Mouse (Mus musculus) colon, adult 2 months (tissue): ENCODE results near the gene Ndst2. TPM values are rescaled to one million over a fixed set of nuclear protein-coding genes. Genes with fewer than 3 reads are reported as not detected.

Experiments used
- polyA plus RNA-seq: library from polyadenylated mRNA; depleted of rRNA; stranded (reverse); fragments of >200 nt; gene quantifications from 2 replicates; pipeline ENCODE4 v1.2.3, GENCODE M21; 2012; rRNA removed

Gene Ndst2
- polyA plus RNA-seq: 29.5 and 30.0 TPM in 2 replicates

GRCm38 (mm10) chr14:20733952-20734774 is at the start of gene Ndst2:
TSS of gene Ndst2 (minus strand) at chr14:20734562.

DNA sequence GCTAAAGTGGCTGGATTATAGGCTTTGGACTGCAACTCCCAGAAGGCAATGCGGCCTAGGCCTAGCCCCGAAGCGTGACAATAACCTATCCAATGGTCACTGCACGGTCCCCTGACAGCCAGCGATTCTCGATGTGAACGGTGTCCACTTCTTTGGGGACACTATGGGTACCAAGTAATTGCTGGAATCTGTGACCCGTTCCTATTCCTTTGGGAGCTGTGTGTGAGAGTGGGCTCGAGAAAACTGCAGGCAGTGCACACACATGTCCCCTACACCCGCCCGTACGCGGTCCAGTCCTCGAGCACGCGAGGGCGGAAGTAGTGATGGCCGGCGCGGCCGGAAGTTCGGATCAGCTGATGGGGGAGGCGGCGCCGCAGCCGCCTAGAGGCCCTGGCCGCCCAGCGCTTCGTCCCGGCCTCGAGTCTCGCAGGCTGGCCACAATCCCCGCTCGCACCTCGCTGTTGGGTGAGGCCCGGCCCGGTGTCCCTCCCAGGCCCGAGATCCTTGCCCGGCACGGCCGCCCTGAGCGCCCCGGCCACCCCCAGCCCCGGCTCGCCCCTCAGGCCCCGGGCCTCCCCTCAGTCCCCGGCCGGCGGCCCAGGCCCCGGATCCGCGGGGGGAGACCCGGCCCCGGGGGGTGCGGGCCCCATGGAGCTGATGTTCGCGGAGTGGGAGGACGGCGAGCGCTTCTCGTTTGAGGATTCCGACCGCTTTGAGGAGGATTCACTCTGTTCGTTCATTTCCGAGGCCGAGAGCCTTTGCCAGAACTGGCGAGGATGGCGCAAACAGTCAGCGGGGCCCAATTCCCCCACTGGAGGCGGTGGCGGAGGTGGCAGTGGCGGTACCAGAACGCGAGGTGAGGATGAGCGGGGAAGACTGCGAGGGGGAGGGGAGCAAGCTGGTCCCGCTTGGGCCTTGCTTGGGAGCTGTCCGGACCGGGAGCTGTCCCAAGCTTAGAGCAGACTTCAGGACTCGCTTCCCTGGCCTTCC is 26.9 kb downstream of the Ndst2 start, which contains the start of gene Zswim8:
Zswim8 (plus strand) TSS at position 352 of the 990 bp plus-strand sequence.

DNA sequence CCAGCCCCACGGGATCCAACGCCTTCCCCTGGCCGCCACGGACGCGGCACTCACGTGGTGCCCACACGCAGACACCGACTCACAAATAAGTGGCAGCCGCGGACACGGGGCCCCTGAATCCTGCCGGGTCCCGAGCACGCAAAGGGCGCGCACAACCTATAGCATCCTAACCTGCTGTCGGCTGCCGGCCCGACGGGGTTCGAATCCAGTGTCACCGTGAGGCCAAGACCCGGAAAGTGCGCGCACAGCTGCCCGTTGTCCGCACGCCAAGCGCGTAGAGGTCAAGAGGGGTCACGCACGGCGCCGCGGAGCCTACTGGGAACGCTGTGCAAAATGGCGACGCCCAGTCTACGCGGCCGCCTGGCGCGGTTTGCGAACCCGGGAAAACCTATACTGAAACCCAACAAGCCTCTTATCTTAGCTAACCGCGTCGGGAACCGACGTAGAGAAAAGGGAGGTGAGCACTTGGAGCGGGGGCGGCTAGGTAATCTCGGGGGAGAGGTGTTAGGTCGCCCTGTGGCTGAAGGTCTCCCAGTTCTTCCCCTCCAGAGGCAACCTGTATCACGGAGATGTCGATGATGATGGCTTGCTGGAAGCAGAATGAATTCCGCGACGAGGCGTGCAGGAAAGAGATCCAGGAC is 31.5 kb downstream of the Ndst2 start, which contains the start of gene Chchd1:
Chchd1 (plus strand) TSS at position 266 of the 641 bp plus-strand sequence.

DNA sequence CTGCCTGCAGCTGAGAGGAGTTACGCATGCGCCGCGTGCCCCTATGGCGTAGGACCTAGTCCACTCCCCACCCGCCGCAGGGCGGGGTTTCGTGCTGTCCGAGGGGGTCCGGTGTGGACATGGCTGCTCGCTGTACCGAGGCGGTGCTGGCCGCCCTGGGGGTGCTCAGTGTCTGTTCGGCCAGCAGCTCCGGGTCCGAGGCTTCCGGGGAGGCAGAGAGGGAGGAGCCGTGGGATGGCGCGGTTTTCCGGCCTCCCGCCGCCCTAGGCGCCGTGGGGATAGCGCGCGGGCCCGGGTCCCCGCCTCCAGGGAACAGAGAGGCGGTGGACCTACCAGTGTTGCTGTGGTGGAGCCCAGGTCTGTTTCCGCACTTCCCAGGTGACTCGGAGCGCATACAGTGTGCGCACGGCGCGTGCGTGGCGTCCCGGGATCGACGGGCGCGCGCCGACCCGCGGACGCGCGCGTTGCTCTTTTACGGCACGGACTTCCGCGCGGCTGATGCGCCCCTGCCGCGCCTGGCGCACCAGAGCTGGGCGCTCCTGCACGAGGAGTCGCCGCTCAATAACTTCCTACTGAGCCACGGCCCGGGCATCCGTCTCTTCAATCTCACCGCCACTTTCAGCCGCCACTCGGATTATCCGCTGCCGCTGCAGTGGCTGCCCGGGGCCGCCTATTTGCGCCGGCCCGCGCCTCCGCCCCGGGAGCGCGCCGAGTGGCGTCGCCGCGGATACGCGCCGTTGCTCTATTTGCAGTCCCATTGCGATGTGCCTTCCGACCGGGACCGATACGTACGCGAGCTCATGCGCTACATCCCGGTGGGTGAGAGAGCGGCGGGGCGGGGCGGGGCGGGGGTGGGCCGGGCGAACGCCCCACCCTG is 39.2 kb downstream of the Ndst2 start, which contains the start of gene Fut11:
Fut11 (plus strand) TSS at position 85 of the 877 bp plus-strand sequence.

DNA sequence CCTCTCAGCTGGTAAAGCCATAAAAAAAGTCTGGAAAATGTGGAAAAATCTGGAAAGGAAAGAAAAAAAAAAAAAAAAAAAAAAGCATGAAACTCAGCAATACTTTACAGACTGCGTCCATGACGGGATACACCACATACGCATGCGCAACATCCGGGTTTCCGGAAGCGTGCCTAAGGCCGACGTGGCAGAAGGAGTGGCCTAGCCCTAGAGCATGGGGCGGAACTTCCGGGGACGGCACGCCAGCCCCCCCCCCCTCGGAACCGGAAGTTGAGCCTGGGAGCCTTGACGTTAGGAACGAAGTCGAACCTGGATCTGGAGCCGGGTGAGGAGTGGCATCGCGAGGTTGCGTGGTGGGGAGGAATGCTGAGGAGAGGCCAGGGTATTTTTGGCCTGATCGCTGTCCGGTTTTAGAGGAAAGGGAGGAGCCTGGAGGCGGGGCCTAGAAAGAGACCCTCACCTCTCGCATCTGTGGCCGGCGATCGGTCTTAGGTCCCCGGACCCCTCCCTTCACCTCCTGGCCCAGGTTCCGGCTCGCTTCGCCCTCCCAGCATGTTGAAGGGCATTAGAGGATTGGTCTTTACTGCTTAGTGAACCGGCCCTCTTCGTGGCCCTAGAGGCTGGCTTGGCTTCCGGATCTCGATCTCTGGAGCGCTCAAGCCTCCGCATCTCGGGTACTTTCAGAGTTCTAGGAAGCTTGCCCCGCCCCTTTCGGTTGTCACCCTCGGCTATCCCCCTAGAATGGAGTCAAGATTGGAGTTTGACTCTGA is 60.1 kb downstream of the Ndst2 start, which contains the start of gene Sec24c:
Sec24c (plus strand) TSS at position 245 of the 770 bp plus-strand sequence.

Other genes with a start within 250 kb of the Ndst2 start
- 0.21 and 0.22 TPM in 2 replicates for gene Mss51, start 237.7 kb downstream of the Ndst2 start, polyA plus RNA-seq
- gene Ppp3cb, start 188.0 kb downstream of the Ndst2 start, polyA plus RNA-seq: 4.3 and 4.9 TPM in 2 replicates
- gene Usp54, start 93.5 kb downstream of the Ndst2 start, polyA plus RNA-seq: 3.3 and 4.1 TPM in 2 replicates
- gene Myoz1, start 78.0 kb downstream of the Ndst2 start, polyA plus RNA-seq: not detected in 2 replicates
- gene Synpo2l, start 66.2 kb downstream of the Ndst2 start, polyA plus RNA-seq: 0.05 and 0.07 TPM in 2 replicates
- gene Sec24c, start 60.3 kb downstream of the Ndst2 start, polyA plus RNA-seq: 199 and 228 TPM in 2 replicates
- 14.9 and 23.9 TPM in 2 replicates for gene Fut11, start 39.6 kb downstream of the Ndst2 start, polyA plus RNA-seq
- 17.5 and 26.2 TPM in 2 replicates for gene Chchd1, start 31.6 kb downstream of the Ndst2 start, polyA plus RNA-seq
- 165 and 207 TPM in 2 replicates for gene Zswim8, start 27.0 kb downstream of the Ndst2 start, polyA plus RNA-seq
- 21.7 and 24.9 TPM in 2 replicates for gene Camk2g, start 59.5 kb upstream of the Ndst2 start, polyA plus RNA-seq
- gene Plau, start 102.1 kb upstream of the Ndst2 start, polyA plus RNA-seq: 6.3 and 7.1 TPM in 2 replicates
- gene Vcl, start 194.8 kb upstream of the Ndst2 start, polyA plus RNA-seq: 48.8 and 56.2 TPM in 2 replicates